Mouse (Mus musculus): ENCODE measurements around the gene Xylt2.

DNA sequence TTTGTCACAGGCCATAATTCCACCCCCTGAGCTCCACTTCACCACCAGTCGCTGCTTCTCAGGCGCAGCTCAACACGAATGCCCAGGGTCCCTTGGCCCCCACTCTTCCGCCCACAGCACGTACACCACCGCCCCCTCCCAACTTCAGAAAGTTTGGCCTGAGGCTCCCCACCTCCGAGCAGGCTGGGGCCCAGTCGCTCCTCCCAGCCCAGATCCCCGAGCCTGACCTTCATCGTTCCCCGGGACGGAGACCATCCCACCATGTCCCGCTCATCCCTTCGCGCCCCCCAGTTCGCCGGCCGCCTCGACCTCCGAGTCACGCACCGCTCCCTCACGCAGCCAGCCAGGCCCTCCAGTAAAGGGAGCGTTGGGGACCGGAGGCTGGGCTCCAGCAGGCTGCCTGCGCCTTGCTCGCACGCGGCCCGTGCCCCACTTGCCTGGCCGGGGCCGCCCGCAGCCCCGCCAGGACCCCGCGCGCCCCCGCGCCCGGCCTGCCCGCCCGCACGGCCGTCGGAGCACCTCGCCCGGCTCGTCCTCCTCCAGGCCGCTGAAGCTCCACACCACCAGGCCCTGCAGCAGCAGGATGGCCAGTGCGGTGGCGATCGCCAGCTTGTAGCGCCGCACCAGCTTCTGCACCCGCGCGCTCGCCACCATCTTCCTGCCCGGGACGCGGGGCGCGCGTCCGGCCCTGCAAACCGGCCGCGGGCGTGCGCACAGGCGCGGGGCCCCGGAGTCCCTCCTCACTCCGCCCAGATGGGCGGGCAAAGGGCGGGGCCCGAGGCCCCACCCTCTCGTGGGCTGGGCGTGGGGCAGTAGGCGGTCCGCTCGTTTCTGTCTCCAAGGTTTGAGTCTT is at the start of gene Xylt2:
- TF ChIP-seq EP300 (IDR thresholded peaks at IDR 0.05; ENCODE audit: low read depth) (no peak), CTCF (IDR thresholded peaks at IDR 0.05; ENCODE audit: low read depth) (no peak)
